Mouse (Mus musculus) heart, embryonic 15.5 days (tissue): ENCODE data around the gene Spdef. TPM values are rescaled to one million over a fixed set of nuclear protein-coding genes. Genes with fewer than 3 reads are reported as not detected.

Experiments
- ATAC-seq: fragments of 200-750 bp; cut with Nextera tagmentation; replicated peaks from 2 replicates; pipeline ENCODE4 v1.8.0; 2017; ENCODE audit warnings: low read depth, moderate TSS enrichment; ENCODE audit not compliant: insufficient number of reproducible peaks, insufficient read depth, low FRiP score
- H3K27ac ChIP-seq: fragments of 300-500 bp; sonication (generic); 2 replicates; pipeline ENCODE4 v1.5.1; 2015; ENCODE audit warnings: mild to moderate bottlenecking, inconsistent platforms
- H3K27me3 ChIP-seq: fragments of 300-500 bp; sonication (generic); 2 replicates; pipeline ENCODE4 v1.6.1; 2015; ENCODE audit warnings: inconsistent platforms
- H3K36me3 ChIP-seq: fragments of 300-500 bp; sonication (generic); 2 replicates; pipeline ENCODE4 v1.6.1; 2015; ENCODE audit warnings: mild to moderate bottlenecking, inconsistent platforms
- H3K4me1 ChIP-seq: fragments of 300-500 bp; sonication (generic); replicated peaks from 2 replicates; pipeline ENCODE4 v1.6.1; 2015; ENCODE audit warnings: inconsistent platforms
- H3K4me2 ChIP-seq: fragments of 300-500 bp; sonication (generic); 2 replicates; pipeline ENCODE4 v1.6.1; 2015; ENCODE audit warnings: inconsistent platforms, mild to moderate bottlenecking, moderate library complexity
- H3K4me3 ChIP-seq: fragments of 300-500 bp; sonication (generic); 2 replicates; pipeline ENCODE4 v1.5.1; 2015; ENCODE audit warnings: mild to moderate bottlenecking, inconsistent platforms
- H3K9ac ChIP-seq: fragments of 300-500 bp; sonication (generic); 2 replicates; pipeline ENCODE4 v1.6.1; 2015; ENCODE audit warnings: mild to moderate bottlenecking, inconsistent platforms
- H3K9me3 ChIP-seq: fragments of 300-500 bp; sonication (generic); replicated peaks from 2 replicates; pipeline ENCODE4 v1.6.1; 2016; ENCODE audit warnings: inconsistent platforms
- WGBS: fragments of 180-500 bp; shearing (Covaris S2); methylation state at CpG from one replicate; pipeline ENCODE4 v1.1.7; 2015; ENCODE audit warnings: mixed read lengths; 5-methylcytosine and 5-hydroxymethylcytosine counted together
- polyA plus RNA-seq: library from polyadenylated mRNA; unstranded; fragments of >200 nt; fragmentation: Nextera tagmentation; extraction: Ambion mirVana; gene quantifications from 2 replicates; pipeline ENCODE4 v1.2.1, GENCODE M21; 2015

Spdef gene
- polyA plus RNA-seq, 1 experiment from 2014 or later = 0.25 TPM

DNA sequence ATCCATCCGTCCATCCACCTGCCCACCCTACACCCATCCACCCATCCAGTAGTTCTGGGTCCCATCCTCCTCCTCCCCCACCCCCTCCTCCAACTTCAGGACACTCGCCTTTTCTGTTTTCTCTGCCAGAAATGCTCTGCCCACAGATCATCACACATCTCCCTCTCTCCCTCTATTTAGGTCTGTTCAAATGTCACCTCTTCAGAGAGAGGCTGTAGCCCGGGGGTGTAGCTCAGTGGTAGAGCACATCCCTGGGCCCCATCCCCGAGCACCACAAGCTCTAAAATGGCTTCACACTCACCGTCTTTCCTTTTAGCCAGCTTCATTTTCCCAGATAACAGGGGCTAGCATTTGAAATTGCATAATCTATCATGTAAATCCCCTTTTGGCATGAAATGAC, 51.0 kb downstream of the Spdef start:
- 72% methylated on average over 5 of the region's 5 CpGs for WGBS
- no peak overlapping the region for H3K4me3 ChIP-seq
- peaks cover 6% of the 10 kb centered on the region for H3K27me3 ChIP-seq
- H3K4me2 ChIP-seq = no peak overlapping the region
- H3K9ac ChIP-seq = no peak overlapping the region
- no peaks in the 10 kb centered on the region for H3K9me3 ChIP-seq
- H3K36me3 ChIP-seq = no peaks in the 10 kb centered on the region
- ATAC-seq = no peak
- H3K4me1 ChIP-seq = peaks cover 3% of the 10 kb centered on the region; the same call in 1 of the 2 replicates
- H3K27ac ChIP-seq = no peak overlapping the region

DNA sequence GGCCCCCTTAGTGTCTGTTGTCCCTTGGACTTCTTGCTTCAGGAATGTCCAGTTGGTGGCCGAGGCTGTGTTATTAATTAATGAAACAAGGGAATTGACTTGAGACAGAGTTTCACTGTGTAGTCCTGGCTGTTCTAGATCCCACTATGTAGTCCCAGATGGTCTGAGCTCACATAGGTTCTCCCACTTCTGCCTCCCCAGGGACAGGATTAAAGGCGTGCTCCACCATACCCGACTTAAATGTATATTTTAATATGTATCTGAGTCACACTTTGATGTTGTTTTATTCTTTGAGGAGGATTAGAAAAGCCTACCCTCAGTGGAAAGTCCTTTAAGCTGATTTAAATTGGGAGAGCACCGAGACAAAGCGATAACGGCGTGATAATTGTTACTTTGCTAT, 52.5 kb downstream of the Spdef start:
- Histone ChIP-seq H3K4me3 (no peak overlapping the region), H3K27ac (no peak overlapping the region), H3K36me3 (no peaks in the 10 kb centered on the region), H3K4me2 (no peak overlapping the region), H3K4me1 (peaks cover 3% of the 10 kb centered on the region; the same call in 1 of the 2 replicates), H3K27me3 (0 out of 2 replicates have a peak, but pooled peaks cover 1% of the 10 kb centered on the region), H3K9ac (no peak overlapping the region), H3K9me3 (no peaks in the 10 kb centered on the region)
- 46% methylated on average over 7 of the region's 7 CpGs for WGBS
- no peak for ATAC-seq

GRCm38 (mm10) chr17:27675453-27675852, 53.3 kb downstream of the Spdef start:
- Histone ChIP-seq H3K9me3 (no peaks in the 10 kb centered on the region), H3K36me3 (no peaks in the 10 kb centered on the region), H3K27ac (no peak overlapping the region), H3K9ac (no peak overlapping the region), H3K4me3 (no peak overlapping the region), H3K27me3 (no peaks in the 10 kb centered on the region), H3K4me2 (no peak overlapping the region), H3K4me1 (peaks cover 3% of the 10 kb centered on the region; the same call in 1 of the 2 replicates)
- WGBS = 47% methylated on average over 9 of the region's 9 CpGs
- no peak for ATAC-seq

DNA sequence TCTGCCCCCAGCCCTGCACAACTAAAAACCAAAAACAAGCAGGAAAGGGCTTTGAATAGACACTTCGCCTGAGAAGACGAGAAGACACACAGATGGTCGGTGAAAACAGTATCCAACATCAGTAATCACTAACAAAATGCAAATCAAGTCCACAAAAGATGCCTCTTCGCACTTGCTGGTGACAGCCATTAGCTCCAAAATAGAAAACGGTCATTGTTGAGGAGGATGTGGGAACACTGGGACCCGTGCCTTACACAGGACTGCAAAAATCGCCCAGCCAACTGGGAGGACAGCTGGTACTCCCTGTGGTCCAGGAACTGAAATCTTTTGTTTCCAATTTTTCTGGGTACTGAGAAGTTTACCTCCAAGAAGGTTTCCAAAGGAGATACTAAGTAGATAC, 54.8 kb downstream of the Spdef start:
- ATAC-seq = no peak
- Histone ChIP-seq H3K9me3 (no peaks in the 10 kb centered on the region), H3K27ac (no peak overlapping the region), H3K4me2 (no peak overlapping the region), H3K36me3 (no peaks in the 10 kb centered on the region), H3K4me3 (no peak overlapping the region), H3K9ac (no peak overlapping the region), H3K4me1 (peaks cover 3% of the 10 kb centered on the region; the same call in 1 of the 2 replicates), H3K27me3 (no peaks in the 10 kb centered on the region)
- whole genome bisulfite sequencing = 83% methylated on average over 7 of the region's 7 CpGs

- H3K27ac ChIP-seq = no peak overlapping the region
- H3K4me3 ChIP-seq = no peak overlapping the region
- H3K4me1 ChIP-seq = peaks cover 3% of the 10 kb centered on the region; the same call in 1 of the 2 replicates
- no peaks in the 10 kb centered on the region for H3K36me3 ChIP-seq
- H3K9ac ChIP-seq = no peak overlapping the region
- 76% methylated on average over 6 of the region's 6 CpGs for WGBS
- H3K4me2 ChIP-seq = no peak overlapping the region
- no peaks in the 10 kb centered on the region for H3K9me3 ChIP-seq
- ATAC-seq = no peak
- H3K27me3 ChIP-seq = no peaks in the 10 kb centered on the region
Measured at GRCm38 (mm10) chr17:27671720-27672119, 57.0 kb downstream of the Spdef start.

Other genes with a start within 250 kb of the Spdef start
- gene Grm4, start 207.6 kb downstream of the Spdef start, polyA plus RNA-seq = 0.05 and 0.36 TPM in 2 replicates
- gene Hmga1, start 172.5 kb downstream of the Spdef start, polyA plus RNA-seq = 95.0 and 152 TPM in 2 replicates
- 14.5 and 23.0 TPM in 2 replicates for gene AI413582, start 163.2 kb downstream of the Spdef start, polyA plus RNA-seq
- 132 and 145 TPM in 2 replicates for gene Nudt3, start 105.5 kb downstream of the Spdef start, polyA plus RNA-seq
- gene RPS10-NUDT3, start 93.7 kb downstream of the Spdef start, polyA plus RNA-seq = not detected in 2 replicates
- 506 and 536 TPM in 2 replicates for gene Rps10, start 92.3 kb downstream of the Spdef start, polyA plus RNA-seq
- gene Pacsin1, start 73.4 kb downstream of the Spdef start, polyA plus RNA-seq = 0.54 and 0.82 TPM in 2 replicates
- gene D17Wsu92e, start 91.7 kb upstream of the Spdef start, polyA plus RNA-seq = 11.9 and 14.1 TPM in 2 replicates
- gene Snrpc, start 109.2 kb upstream of the Spdef start, polyA plus RNA-seq = 186 and 202 TPM in 2 replicates
- gene Uhrf1bp1, start 127.5 kb upstream of the Spdef start, polyA plus RNA-seq = 3.0 and 3.8 TPM in 2 replicates
- gene Anks1, start 180.4 kb upstream of the Spdef start, polyA plus RNA-seq = 8.5 and 12.6 TPM in 2 replicates
- gene Taf11, start 180.9 kb upstream of the Spdef start, polyA plus RNA-seq = 42.7 and 46.4 TPM in 2 replicates